Mouse (Mus musculus): ENCODE data around the gene Psme2b.
"Not testable (repeated sequence)": the region's sequence is repeated elsewhere in the genome, so short reads cannot be mapped to it uniquely, and the experiment has no call there.

The Psme2b gene

DNA sequence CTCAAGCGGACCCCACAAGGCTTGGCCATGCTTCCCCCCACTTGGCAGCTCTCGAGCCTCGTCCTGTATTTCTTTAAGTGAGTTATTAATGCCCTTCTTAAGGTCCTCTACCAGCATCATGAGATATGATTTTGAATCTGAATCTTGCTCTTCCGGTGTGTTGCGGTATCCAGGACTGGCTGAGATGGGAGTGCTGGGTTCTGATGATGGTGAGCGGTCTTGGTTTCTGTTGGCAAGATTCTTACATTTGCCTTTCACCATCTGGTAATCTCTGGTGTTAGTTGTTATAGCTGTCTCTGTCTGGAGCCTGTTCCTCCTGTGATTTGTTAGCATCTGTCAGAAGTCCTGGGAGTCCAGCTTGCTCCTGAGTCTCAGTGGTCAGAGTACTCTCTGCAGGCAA lies at the start of gene Psme2b:
Gene Psme2b (minus strand): TSS at position 101 of the 400 bp plus-strand sequence.
- not testable (repeated sequence) for DNase-seq

DNA sequence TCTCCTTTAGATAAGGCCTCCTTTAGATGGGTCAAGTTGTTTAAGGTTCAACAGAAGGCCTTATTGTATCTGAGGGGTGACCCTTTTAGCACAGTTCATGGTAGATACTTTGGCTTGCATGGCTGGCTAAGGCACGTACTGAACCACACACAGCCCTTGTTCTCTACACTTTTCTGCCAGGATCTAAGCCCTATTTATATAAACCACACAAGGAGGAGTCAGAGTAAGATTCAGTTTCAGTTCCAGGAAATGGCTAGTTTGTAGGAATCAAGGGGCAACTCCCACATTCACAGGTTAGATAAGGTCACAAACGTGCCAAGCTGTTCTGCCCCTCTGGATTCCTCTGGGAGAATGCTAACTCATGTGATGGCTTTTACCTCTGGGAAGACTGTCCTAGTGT lies 48.0 kb upstream of the Psme2b start, which contains the start of gene Tgtp1:
Gene Tgtp1 (minus strand): TSS at position 155 of the 400 bp plus-strand sequence.
- DNase-seq = not testable (repeated sequence)

DNA sequence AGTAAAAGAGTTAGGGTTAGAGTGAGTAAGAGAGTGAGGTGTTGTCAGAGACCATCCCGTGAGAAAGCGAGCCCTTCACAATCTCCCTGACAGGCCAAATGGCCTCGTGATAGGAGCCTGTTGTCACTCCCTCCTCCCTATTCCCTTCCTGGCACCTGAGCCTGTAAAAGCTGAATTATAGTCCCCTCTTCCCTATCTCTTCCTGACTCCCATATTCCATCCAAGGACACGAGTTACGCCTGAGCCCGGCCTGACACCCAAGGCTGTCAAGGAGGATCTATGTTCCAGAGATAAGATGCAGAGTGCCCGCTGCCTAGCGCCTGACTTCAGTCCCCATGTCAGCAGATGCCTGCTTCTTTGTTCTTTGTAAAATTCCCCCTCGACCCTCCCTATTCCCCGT lies 47.3 kb upstream of the Psme2b start:
- DNase-seq = peak in 1 of 2 experiments; percentile 25

DNA sequence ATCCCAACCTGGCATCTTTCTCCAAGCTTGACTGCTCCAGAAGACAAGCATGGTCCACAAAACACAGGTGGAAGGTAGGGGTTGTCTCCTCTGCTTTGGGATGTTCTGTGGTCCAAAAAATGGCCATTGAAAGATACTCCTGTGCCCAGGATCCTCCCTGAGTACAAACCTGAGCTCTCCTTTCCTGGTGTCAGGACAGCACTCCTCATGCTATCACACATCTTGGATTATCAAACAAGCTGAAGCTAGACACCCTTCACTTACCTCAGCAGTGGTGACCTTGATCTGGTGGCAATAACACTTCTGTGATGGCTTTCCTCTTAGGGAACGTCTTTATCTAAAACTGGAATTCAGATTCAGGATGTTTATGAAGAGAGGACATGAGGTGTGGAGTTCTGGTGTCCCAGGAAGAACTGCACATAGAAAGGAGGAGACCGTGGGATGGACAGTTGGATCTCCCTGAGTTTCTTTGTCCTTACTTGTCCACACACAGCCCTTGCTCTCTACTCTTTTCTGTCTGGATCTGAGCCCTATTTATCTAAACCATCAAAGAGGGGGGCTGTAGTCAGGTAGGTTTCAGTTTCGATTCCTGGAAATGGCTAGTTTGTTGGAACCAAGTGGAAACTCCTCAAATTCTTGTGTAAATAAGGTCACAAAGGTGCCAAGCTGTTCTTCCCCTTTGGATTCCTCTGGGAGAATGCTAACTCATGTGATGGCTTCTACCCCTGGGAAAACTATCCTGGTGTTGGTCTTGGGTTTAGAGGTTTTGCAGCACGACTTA lies 45.9 kb upstream of the Psme2b start, which contains the start of gene Gm12185:
Gene Gm12185 (minus strand): TSS at position 487 of the 781 bp plus-strand sequence.
- peak; percentile 16 to 31 for DNase-seq

DNA sequence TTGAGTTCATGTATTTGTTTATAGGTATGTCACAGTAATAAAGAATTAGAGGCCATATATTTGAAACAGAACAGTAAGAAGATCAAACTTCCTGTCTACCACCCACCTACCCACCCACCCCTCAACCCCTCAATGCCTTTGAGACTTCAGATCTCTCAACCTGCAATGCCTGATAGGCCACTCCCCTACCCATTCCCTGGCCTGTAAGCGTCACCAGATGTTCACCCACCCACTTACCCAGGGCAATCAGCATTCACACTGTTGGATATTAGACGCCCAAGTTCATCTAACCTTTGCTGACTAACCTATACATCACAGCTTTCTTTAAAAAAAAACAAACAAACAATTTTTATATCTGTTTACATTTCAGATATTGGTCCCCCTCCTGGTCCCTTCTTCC lies 44.0 kb upstream of the Psme2b start:
- DNase-seq = not testable (repeated sequence)

DNA sequence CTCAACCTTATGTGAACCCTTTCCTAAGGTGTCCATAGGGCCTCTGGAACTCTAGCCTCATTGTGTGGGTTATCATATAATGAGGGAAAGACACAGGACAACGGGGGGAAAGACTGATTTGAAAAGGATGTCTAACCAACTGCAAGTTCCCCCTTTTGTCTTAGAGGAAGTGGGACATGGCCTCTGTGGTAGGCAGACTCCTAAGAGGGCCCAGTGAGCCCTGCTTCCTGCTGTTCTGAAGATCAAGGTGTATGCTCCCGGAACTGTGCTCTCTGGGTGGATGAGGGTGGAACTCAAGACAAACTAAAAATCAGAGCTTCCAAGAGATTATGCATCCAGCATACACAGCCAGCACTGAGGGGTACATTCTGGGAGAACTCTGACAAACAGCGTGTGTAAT lies 42.2 kb upstream of the Psme2b start:
- not testable (repeated sequence) for DNase-seq

DNA sequence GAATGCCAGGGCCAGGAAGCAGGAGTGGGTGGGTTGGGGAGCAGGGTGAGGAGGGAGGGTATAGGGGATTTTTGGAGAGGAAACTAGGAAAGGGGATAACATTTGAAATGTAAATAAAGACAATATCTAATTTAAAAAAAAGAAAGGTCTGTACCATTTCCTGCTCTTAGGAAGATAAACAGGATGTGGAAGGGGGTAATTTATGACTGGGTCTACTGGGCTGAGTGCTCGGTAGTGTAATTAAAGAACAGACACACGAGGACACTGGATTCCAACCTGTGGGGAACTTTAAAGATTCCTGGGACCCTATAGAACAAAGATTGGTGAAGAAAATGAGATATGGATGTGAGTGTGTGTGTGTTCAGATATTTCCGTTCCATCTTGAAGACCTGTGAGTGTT lies 36.9 kb upstream of the Psme2b start:
- DNase-seq = not testable (repeated sequence)

DNA sequence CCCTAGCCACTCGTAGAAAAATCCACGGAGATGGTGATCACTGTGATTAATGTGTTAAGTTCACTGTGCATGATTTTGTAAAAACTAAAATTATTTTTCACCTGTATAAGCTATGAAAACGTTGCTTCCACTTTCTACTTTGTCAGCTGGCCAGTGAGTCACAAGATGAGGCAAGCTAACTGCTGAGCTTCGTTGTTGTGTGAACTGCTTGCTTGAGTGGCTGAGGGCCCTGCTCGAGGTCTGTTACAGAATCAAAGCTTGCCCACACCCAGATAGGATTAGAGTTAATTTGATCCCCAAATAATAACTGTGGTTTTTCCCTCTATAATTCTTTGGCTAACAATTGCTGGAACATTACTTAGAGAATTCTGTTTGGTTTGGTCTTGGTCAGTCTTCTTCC lies 34.1 kb upstream of the Psme2b start:
- not testable (repeated sequence) for DNase-seq

DNA sequence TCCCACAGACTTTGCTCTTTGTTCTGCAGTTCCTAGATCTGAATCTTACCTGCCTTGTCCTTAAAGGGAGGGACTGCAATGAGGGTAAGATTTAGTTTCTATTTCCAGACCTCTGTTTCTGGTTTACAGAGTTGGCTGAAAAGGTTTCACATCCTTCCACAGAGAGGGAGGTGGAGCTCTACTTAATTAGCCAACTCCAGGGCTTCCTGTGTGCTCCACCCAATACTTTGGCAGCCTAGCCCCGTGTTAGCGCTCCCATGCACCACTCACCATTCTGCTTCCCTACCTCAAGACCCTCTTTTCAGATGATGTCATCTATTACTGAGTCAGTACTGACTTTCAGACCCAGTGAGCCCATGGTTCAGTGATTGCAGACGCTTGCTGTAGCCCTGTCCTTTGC lies 33.3 kb upstream of the Psme2b start, which contains the start of gene 9930111J21Rik1:
Gene 9930111J21Rik1 (minus strand): TSS at position 148 of the 400 bp plus-strand sequence.
- not testable (repeated sequence) for DNase-seq

DNA sequence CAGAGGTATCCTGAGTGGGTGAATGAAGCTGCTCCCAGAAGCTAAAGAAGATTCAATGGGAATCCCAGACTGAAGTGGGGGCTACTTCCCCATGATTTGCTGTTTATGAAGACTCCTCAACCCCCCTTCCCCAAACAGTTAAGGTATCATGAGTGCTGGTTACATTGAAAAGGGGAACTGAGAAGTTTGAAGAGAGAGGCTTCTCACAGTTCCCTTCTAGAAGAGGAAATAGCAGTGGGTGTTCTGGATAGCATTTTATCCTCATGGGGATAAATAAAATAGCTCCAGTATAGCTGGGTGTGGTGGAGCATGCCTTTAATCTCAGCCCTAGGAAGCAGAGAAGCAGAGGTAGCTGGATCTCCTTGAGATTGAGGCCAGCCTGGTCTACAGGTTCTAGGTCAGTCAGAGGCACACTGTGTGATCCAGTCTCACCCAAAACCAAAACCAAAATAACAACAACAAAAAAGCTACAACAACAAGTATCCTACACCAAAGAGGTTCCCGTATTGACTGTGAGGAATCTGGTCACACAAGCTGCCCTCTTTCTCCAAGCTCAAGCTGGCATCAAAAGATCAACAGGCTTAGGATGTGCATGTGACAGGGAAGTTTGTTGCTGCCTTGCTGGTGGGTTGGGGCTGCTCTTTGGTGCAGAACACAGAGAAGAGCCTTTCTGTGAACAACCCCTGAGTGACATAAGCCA lies 32.4 kb upstream of the Psme2b start, which contains the start of gene Olfr56:
Gene Olfr56 (plus strand): TSS at position 650 of the 700 bp plus-strand sequence.
- not testable (repeated sequence) for DNase-seq

DNA sequence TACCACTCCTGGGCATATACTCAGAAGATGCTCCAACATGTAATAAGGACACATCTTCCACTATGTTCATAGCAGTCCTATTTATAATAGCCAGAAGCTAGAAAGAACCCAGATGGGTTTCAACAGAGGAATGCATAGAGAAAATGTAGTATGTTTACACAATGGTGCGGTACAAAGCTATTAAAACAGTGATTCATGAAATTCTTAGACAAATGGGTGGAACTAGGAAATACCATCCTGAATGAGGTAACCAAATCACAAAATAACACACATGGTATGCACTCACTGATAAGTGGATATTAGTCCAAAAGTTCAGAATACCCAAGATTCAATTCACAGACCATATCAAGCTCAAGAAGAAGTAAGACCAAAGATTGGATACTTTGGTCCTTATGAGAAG lies 28.7 kb upstream of the Psme2b start:
- not testable (repeated sequence) for DNase-seq

DNA sequence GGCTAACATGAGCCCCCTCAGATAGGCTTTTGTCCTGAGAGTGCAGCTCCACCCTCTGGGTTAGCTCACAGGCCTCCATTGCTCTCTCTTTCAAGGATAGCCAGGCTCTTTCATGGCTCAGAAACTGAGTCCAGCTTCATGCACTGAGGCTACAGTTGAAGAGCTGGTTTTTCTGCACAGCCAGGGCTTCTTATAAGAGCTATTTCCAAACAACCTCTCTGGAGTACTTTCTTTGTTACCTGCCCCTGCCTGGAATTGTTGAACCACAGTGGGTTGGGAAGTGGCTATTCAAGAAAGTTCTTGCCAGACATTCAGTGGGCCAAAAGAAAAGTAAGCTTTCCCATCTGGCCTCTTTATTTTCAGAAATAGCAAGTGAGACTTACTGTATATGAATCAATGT lies 6.7 kb downstream of the Psme2b start:
- not testable (repeated sequence) for DNase-seq

DNA sequence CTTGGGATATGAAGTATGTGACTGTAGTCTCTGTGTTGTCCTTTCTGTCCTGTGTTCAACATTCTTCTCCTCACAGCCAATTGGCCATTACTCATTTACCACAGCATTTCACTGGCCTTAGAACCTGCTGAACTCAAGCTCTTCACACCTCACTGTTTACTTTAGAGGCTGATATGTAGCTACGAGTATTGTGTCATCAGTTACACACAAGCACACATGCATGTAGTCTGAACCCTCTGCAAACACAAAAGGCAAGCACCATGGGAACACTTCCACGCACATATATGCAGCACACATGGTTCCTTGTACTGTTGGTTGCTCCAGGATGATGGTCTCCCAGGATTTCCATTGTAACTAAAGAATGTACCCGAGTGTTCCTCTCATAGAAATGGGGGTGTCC lies 10.7 kb downstream of the Psme2b start:
- DNase-seq = not testable (repeated sequence)

DNA sequence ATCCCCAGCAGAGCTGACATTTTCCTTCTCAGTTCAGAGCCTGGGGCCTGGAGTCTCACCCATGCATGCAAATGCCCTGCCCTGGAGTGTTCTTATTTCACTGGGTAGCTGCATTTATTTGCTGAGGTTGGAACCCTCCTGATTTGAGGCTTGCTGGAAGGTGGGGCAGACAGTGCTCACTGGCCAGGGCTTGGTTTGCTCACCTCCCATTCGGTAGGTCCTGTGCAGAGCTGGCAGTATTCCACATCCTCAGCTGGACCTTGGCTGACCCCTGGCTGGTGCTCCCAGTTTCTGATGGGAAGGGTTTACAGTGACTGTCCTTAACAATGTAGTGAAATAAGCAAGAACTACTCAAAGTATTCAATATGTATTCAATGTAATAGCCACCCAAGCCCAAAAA lies 12.1 kb downstream of the Psme2b start:
- not testable (repeated sequence) for DNase-seq

DNA sequence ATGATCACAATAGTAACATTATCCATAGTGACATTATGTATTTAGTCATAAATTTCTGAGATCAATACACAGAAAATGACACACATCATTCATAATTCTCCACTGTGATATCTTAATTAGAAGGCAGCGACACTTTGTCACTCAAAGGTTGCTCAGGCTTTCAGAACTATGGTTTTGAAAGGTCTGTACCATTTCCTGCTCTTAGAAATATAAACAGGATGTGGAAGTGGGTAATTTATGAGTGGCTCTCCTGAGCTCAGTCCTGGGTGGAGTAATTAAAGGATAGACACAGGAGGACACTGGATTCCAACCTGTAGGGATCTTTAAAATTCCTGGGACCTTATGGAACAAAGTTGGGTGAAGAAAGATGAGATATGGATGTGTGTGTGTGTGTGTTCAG lies 12.6 kb downstream of the Psme2b start:
- DNase-seq = not testable (repeated sequence)

DNA sequence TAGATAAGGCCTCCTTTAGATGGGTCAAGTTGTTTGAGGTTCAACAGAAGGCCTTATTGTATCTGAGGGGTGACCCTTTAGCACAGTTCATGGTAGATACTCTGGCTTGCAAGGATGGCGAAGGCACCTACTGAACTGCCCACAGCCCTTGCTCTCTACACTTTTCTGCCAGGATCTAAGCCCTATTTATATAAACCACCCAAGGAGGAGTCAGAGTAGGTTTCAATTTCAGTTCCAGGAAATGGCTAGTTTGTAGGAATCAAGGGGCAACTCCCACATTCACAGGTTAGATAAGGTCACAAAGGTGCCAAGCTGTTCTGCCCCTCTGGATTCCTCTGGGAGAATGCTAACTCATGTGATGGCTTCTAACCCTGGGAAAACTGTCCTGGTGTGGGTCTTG lies 17.9 kb downstream of the Psme2b start:
- not testable (repeated sequence) for DNase-seq

DNA sequence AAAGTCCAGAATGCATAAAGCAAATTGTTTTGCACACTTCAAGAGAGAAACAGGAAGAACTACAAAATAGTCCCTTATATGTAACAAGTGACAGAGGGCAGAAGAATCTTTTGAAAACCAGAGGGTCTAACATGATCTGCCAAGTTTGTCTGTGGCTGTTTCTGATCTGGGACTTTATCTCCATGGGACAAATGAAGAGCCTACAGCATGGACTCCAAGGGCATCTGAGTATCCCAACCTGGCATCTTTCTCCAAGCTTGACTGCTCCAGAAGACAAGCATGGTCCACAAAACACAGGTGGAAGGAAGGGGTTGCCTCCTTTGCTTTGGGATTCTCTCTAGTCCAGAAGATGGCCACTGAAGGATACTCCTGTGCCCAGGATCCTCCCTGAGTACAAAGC lies 19.6 kb downstream of the Psme2b start:
- not testable (repeated sequence) for DNase-seq

DNA sequence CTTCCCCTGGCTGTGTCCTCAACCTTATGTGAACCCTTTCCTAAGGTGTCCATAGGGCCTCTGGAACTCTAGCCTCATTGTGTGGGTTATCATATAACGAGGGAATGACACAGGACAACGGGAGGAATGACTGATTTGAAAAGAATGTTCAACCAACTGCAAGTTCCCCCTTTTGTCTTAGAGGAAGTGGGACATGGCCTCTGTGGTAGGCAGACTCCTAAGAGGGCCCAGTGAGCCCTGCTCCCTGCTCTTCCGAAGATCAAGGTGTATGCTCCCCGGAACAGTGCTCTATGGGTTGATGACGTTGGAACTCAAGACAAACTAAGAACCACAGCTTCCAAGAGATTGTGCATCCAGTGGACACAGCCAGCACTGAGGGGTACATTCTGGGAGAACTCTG lies 22.2 kb downstream of the Psme2b start:
- DNase-seq = not testable (repeated sequence)

DNA sequence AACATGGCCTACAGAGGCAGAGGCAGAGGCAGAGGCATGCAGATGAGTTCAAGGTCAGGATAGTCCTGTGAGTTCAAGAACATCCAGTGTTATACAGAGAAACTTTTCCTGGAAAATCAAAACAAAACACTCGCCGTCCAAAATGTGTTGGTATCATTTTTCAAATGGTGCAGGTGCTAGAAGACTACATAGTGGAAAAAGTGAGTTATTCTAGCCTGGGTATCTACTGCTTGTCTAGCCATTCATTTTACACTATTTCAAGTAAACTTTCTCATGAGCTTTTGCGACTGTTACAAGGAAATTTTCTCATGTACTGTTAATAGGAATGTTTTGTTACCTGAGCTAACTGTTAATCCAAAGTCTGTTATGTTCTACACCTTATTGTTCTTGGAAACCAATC lies 27.6 kb downstream of the Psme2b start:
- DNase-seq = no peak

DNA sequence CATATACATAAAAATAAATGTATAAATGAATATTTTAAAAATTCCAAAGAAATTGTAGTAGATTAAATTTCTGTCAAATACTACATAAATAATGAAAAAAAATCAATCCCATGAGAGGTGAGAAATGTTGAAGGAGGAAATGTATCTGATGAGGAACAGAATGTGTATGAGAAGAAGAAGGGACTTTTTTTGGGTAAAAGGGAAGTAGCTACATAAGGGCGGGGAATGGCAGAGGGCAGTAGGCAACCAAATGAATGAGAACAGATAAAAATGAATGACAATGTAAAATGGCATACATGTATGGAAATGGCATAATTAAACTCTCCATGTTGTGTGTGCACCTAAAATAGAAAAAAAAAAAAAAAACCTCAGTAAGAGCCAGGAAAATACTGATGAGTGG lies 32.4 kb downstream of the Psme2b start:
- no peak for DNase-seq

DNA sequence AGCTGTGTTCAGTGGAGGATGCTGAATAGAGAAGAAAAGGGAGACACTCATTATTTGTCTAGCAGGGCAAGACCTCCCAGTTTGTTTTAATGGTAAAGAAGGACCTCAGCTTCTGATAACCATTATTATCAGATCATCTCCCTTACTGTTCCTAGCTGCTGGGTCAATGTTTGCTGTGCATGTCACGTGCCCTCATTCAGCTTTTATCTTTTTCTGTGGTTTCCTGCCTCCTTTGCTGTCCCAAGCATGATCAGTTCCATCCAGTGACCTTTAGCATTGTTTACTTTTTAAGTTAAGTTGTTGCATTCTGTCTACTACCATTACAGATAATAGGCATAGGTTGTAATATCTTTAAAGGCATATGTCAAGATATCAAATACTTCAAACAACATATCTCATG lies 37.5 kb downstream of the Psme2b start:
- no peak for DNase-seq

DNA sequence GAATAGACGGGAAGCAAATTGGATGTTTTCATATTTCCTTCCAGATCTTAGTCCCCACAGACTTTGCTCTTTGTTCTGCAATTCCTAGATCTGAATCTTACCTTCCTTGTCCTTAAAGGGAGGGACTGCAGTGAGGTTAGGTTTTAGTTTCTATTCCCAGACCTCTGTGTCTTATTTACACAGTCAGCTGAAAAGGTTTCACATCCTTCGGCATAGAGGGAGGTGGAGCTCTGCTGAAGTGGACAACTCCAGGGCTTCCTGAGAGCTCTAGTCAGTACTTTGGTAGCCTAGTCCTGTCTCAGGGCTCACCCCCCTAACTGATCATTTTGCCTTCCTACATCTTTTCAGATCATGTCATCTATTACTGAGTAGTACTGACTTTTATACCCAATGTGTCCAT lies 44.0 kb downstream of the Psme2b start, which contains the start of gene Gm5431:
Gene Gm5431 (minus strand): TSS at position 194 of the 400 bp plus-strand sequence.
- DNase-seq = no peak

DNA sequence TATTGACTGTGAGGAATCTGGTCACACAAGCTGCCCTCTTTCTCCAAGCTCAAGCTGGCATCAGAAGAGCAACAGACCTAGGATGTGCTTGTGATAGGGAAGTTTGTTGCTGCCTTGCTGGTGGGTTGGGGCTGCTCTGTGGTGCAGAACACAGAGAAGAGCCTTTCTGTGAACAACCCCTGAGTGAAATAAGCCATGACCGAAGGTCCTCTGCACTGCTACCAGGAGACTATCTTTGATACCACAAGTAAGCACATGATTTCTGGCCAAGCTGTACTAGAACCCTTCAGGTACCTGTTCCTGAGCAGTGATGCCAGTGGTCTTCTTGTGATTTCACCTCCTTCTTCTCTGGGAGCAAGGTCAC lies 44.4 kb downstream of the Psme2b start:
- DNase-seq = not testable (repeated sequence)

Data from kidney, postnatal 25 days (tissue).